Mouse (Mus musculus): ENCODE results near the gene Des. TPM values are rescaled to one million over a fixed set of nuclear protein-coding genes. Genes with fewer than 3 reads are reported as not detected.

The Des gene
- polyA plus RNA-seq, 1 experiment from 2014 or later, result 93.2 TPM

DNA sequence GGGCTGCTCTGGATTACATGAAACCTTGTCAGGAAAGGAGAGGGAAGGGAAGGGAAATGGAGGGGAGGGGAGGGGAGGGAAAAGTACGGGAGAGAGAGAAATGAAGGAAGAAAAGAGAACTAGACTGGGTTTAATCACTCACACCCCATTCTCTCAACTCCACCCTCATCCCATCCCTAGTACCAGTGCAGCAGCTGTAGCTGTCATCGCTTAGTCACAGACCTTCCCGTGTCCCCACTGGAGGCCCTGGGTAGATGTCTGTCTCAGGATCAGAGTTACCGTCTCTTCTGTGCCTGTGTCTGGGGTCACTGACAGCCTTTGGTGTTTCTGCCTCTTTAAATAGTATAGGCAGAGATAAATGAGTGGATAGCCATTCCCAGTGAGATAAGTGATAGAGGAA lies 48.1 kb downstream of the Des start:
- ATAC-seq (ENCODE audit: insufficient read depth, low FRiP score, low read depth), result no peak
- WGBS, result 64% methylated on average over 4 of the region's 4 CpGs
- H3K27ac ChIP-seq, result no peak overlapping the region
- H3K36me3 ChIP-seq, result peaks cover 8% of the 10 kb centered on the region; the same call in 1 of the 2 replicates
- no peaks in the 10 kb centered on the region for H3K27me3 ChIP-seq (replicated peaks)
- H3K9ac ChIP-seq, result no peak overlapping the region
- no peak overlapping the region for H3K4me3 ChIP-seq (replicated peaks)
- no peaks in the 10 kb centered on the region for H3K4me1 ChIP-seq
- H3K9me3 ChIP-seq, result no peaks in the 10 kb centered on the region
- H3K4me2 ChIP-seq, result no peak overlapping the region

DNA sequence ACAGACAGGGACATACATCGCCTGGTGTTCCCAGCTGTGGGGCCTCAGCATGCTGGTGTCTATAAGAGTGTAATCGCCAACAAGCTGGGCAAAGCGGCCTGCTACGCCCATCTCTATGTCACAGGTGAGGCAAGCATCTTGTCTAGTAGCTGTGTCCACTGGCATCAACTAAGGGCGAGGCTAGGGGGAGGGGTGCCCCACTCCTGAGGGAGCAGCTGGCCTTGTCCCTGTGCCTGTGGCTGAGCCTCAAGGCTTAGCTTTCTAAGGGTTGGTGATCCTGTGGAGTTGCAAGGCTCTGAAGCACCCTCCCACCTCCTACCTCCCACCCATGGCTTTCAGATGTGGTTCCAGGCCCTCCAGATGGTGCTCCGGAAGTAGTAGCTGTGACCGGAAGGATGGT lies 49.8 kb downstream of the Des start:
- ATAC-seq (ENCODE audit: insufficient read depth, low FRiP score, low read depth), result no peak
- Histone ChIP-seq H3K9ac (no peak overlapping the region), H3K36me3 (peaks cover 8% of the 10 kb centered on the region; the same call in 1 of the 2 replicates), H3K4me3 (replicated peaks) (no peak overlapping the region), H3K27ac (no peak overlapping the region), H3K27me3 (replicated peaks) (no peaks in the 10 kb centered on the region), H3K4me1 (no peaks in the 10 kb centered on the region), H3K4me2 (no peak overlapping the region), H3K9me3 (no peaks in the 10 kb centered on the region)
- WGBS, result 84% methylated on average over 7 of the region's 7 CpGs

DNA sequence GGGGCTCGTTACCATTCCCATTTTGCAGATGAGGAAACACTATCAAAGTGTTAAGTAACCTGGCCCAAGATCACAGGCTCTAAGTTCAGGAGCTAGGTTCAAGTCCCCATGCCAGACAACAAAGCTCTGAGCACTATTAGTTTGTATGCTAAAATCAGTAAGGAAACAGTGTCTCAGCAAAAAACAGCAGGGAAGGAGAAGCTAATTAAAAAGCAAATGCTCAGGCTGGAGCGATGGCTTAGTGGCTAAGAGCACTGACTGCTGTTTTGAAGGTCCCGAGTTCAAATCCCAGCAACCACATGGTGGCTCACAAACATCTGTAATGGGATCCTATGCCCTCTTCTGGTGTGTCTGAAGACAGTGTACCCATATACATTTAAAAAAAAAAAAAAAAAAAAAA lies 52.1 kb downstream of the Des start:
- H3K4me1 ChIP-seq, result no peaks in the 10 kb centered on the region
- no peak overlapping the region for H3K27ac ChIP-seq
- no peak overlapping the region for H3K4me2 ChIP-seq
- no peak for ATAC-seq (ENCODE audit: insufficient read depth, low FRiP score, low read depth)
- H3K36me3 ChIP-seq, result no peaks in the 10 kb centered on the region
- no peaks in the 10 kb centered on the region for H3K27me3 ChIP-seq (replicated peaks)
- 88% methylated on average over 3 of the region's 3 CpGs for WGBS
- no peak overlapping the region for H3K9ac ChIP-seq
- H3K4me3 ChIP-seq (replicated peaks), result no peak overlapping the region
- H3K9me3 ChIP-seq, result no peaks in the 10 kb centered on the region

GRCm38 (mm10) chr1:75413749-75414148 lies 53.6 kb downstream of the Des start:
- Histone ChIP-seq H3K27ac (no peak overlapping the region), H3K4me1 (no peaks in the 10 kb centered on the region), H3K9me3 (no peaks in the 10 kb centered on the region), H3K4me2 (no peak overlapping the region), H3K27me3 (replicated peaks) (no peaks in the 10 kb centered on the region), H3K4me3 (replicated peaks) (no peak overlapping the region), H3K9ac (no peak overlapping the region), H3K36me3 (no peaks in the 10 kb centered on the region)
- 64% methylated on average over 3 of the region's 3 CpGs for WGBS
- ATAC-seq (ENCODE audit: insufficient read depth, low FRiP score, low read depth), result no peak

Other genes starting within 250 kb of the Des start
- 8.6 and 9.5 TPM in 2 replicates for gene Nhej1, start 235.1 kb upstream of the Des start, polyA plus RNA-seq (2015; fragmentation: Nextera tagmentation; extraction: Ambion mirVana)
- gene Slc23a3, start 226.4 kb upstream of the Des start, polyA plus RNA-seq (2015; fragmentation: Nextera tagmentation; extraction: Ambion mirVana), result 0.49 and 0.86 TPM in 2 replicates
- gene Cnppd1, start 217.6 kb upstream of the Des start, polyA plus RNA-seq (2015; fragmentation: Nextera tagmentation; extraction: Ambion mirVana), result 38.8 and 44.9 TPM in 2 replicates
- 43.8 and 47.8 TPM in 2 replicates for gene Retreg2, start 217.6 kb upstream of the Des start, polyA plus RNA-seq (2015; fragmentation: Nextera tagmentation; extraction: Ambion mirVana)
- 41.0 and 41.2 TPM in 2 replicates for gene Zfand2b, start 191.7 kb upstream of the Des start, polyA plus RNA-seq (2015; fragmentation: Nextera tagmentation; extraction: Ambion mirVana)
- 23.9 and 26.8 TPM in 2 replicates for gene Abcb6, start 179.9 kb upstream of the Des start, polyA plus RNA-seq (2015; fragmentation: Nextera tagmentation; extraction: Ambion mirVana)
- gene Ankzf1, start 168.2 kb upstream of the Des start, polyA plus RNA-seq (2015; fragmentation: Nextera tagmentation; extraction: Ambion mirVana), result 24.7 and 26.7 TPM in 2 replicates
- gene Atg9a, start 168.1 kb upstream of the Des start, polyA plus RNA-seq (2015; fragmentation: Nextera tagmentation; extraction: Ambion mirVana), result 26.5 and 27.0 TPM in 2 replicates
- 15.5 and 17.1 TPM in 2 replicates for gene Glb1l, start 149.5 kb upstream of the Des start, polyA plus RNA-seq (2015; fragmentation: Nextera tagmentation; extraction: Ambion mirVana)
- 120 and 132 TPM in 2 replicates for gene Stk16, start 149.5 kb upstream of the Des start, polyA plus RNA-seq (2015; fragmentation: Nextera tagmentation; extraction: Ambion mirVana)
- gene Tuba4a, start 140.5 kb upstream of the Des start, polyA plus RNA-seq (2015; fragmentation: Nextera tagmentation; extraction: Ambion mirVana), result 142 and 145 TPM in 2 replicates
- gene A630095N17Rik, start 128.2 kb upstream of the Des start, polyA plus RNA-seq (2015; fragmentation: Nextera tagmentation; extraction: Ambion mirVana), result not detected in 2 replicates
- 34.9 and 35.9 TPM in 2 replicates for gene Dnajb2, start 123.9 kb upstream of the Des start, polyA plus RNA-seq (2015; fragmentation: Nextera tagmentation; extraction: Ambion mirVana)
- gene Ptprn, start 95.8 kb upstream of the Des start, polyA plus RNA-seq (2015; fragmentation: Nextera tagmentation; extraction: Ambion mirVana), result 2.4 and 2.8 TPM in 2 replicates
- gene Resp18, start 81.9 kb upstream of the Des start, polyA plus RNA-seq (2015; fragmentation: Nextera tagmentation; extraction: Ambion mirVana), result 7.5 and 9.6 TPM in 2 replicates
- gene Dnpep, start 42.3 kb upstream of the Des start, polyA plus RNA-seq (2015; fragmentation: Nextera tagmentation; extraction: Ambion mirVana), result 123 and 137 TPM in 2 replicates
- 45.2 and 49.1 TPM in 2 replicates for gene Speg, start 15.0 kb downstream of the Des start, polyA plus RNA-seq (2015; fragmentation: Nextera tagmentation; extraction: Ambion mirVana)
- 103 TPM in 2 replicates for gene Gmppa, start 75.6 kb downstream of the Des start, polyA plus RNA-seq (2015; fragmentation: Nextera tagmentation; extraction: Ambion mirVana)
- 2.0 and 2.1 TPM in 2 replicates for gene Asic4, start 90.1 kb downstream of the Des start, polyA plus RNA-seq (2015; fragmentation: Nextera tagmentation; extraction: Ambion mirVana)
- 40.9 and 41.9 TPM in 2 replicates for gene Chpf, start 119.0 kb downstream of the Des start, polyA plus RNA-seq (2015; fragmentation: Nextera tagmentation; extraction: Ambion mirVana)
- gene Tmem198, start 119.2 kb downstream of the Des start, polyA plus RNA-seq (2015; fragmentation: Nextera tagmentation; extraction: Ambion mirVana), result 2.3 and 2.7 TPM in 2 replicates
- gene Obsl1, start 146.1 kb downstream of the Des start, polyA plus RNA-seq (2015; fragmentation: Nextera tagmentation; extraction: Ambion mirVana), result 75.1 and 84.0 TPM in 2 replicates
- 8.0 and 9.6 TPM in 2 replicates for gene Inha, start 146.7 kb downstream of the Des start, polyA plus RNA-seq (2015; fragmentation: Nextera tagmentation; extraction: Ambion mirVana)
- 16.1 and 18.1 TPM in 2 replicates for gene Stk11ip, start 161.2 kb downstream of the Des start, polyA plus RNA-seq (2015; fragmentation: Nextera tagmentation; extraction: Ambion mirVana)
- 17.7 and 18.2 TPM in 2 replicates for gene Slc4a3, start 185.9 kb downstream of the Des start, polyA plus RNA-seq (2015; fragmentation: Nextera tagmentation; extraction: Ambion mirVana)

All from stomach, embryonic 15.5 days (tissue).